Mouse (Mus musculus) liver, embryonic 11.5 days (tissue): ENCODE measurements around the gene Kctd2. TPM values are rescaled to one million over a fixed set of nuclear protein-coding genes. Genes with fewer than 3 reads are reported as not detected.
A peak's percentile ranks its signal among the peaks of the same experiment; 100 is the strongest.

Experiments
- ATAC-seq: fragments of 200-750 bp; cut with Nextera tagmentation; replicated peaks from 2 replicates; pipeline ENCODE4 v1.8.0; 2017; ENCODE audit warnings: moderate number of reproducible peaks, mild to moderate bottlenecking, moderate TSS enrichment, moderate library complexity; ENCODE audit not compliant: low FRiP score
- DNase-seq: peaks from one replicate; pipeline ENCODE4 v3.0.0-alpha.2; 2017; ENCODE audit warnings: low spot score
- H3K27ac ChIP-seq: fragments of 300-500 bp; sonication (generic); 2 replicates; pipeline ENCODE4 v1.5.1; 2014; ENCODE audit warnings: mild to moderate bottlenecking, low read depth, low read length, control low read depth
- H3K27me3 ChIP-seq: fragments of 300-500 bp; sonication (generic); replicated peaks from 2 replicates; pipeline ENCODE4 v1.6.1; 2014; ENCODE audit warnings: low read length, mixed read lengths; ENCODE audit not compliant: control insufficient read depth, insufficient read depth
- H3K36me3 ChIP-seq: fragments of 300-500 bp; sonication (generic); 2 replicates; pipeline ENCODE4 v1.6.1; 2014; ENCODE audit warnings: mild to moderate bottlenecking, low read length, moderate library complexity, mixed read lengths; ENCODE audit not compliant: control insufficient read depth, insufficient read depth
- H3K4me1 ChIP-seq: fragments of 300-500 bp; sonication (generic); replicated peaks from 2 replicates; pipeline ENCODE4 v1.6.1; 2014; ENCODE audit warnings: low read length, mixed read lengths; ENCODE audit not compliant: control insufficient read depth, insufficient read depth
- H3K4me2 ChIP-seq: fragments of 300-500 bp; sonication (generic); 2 replicates; pipeline ENCODE4 v1.6.1; 2014; ENCODE audit warnings: mild to moderate bottlenecking, control low read depth, moderate library complexity
- H3K4me3 ChIP-seq: fragments of 300-500 bp; sonication (generic); 2 replicates; pipeline ENCODE4 v1.5.1; 2014; ENCODE audit warnings: low read depth, low read length, control low read depth
- H3K9ac ChIP-seq: fragments of 300-500 bp; sonication (generic); 2 replicates; pipeline ENCODE4 v1.6.1; 2014; ENCODE audit warnings: low read depth, low read length, control low read depth
- H3K9me3 ChIP-seq: fragments of 300-500 bp; sonication (generic); 2 replicates; pipeline ENCODE4 v1.6.1; 2016; ENCODE audit warnings: low read length, inconsistent platforms, mixed read lengths; ENCODE audit not compliant: control insufficient read depth
- WGBS: fragments of 180-500 bp; shearing (Covaris S2); extraction: QIAGEN DNeasy Blood & Tissue Kit; methylation state at CpG from one replicate; pipeline ENCODE4 v1.1.7; 2014; 5-methylcytosine and 5-hydroxymethylcytosine counted together
- polyA plus RNA-seq: library from polyadenylated mRNA; unstranded; fragments of >200 nt; fragmentation: Nextera tagmentation; extraction: Ambion mirVana; gene quantifications from 2 replicates; pipeline ENCODE4 v1.2.1, GENCODE M21; 2014

Kctd2 gene
- polyA plus RNA-seq, 1 experiment from 2014 or later = 8.4 TPM

- Histone ChIP-seq H3K9ac (no peak overlapping the region), H3K4me1 (no peaks in the 10 kb centered on the region), H3K9me3 (no peaks in the 10 kb centered on the region), H3K36me3 (peaks cover 12% of the 10 kb centered on the region), H3K4me2 (no peak overlapping the region), H3K27ac (no peak overlapping the region; the same call in 1 of the 2 replicates), H3K27me3 (no peaks in the 10 kb centered on the region), H3K4me3 (no peak overlapping the region)
- ATAC-seq (peak; percentile 69), DNase-seq (peak; percentile 65)
- 41% methylated on average over 20 of the region's 20 CpGs for WGBS
These were observed 7.8 kb downstream of the Kctd2 start for GRCm38 (mm10) chr11:115427482-115428331.

GRCm38 (mm10) chr11:115429307-115429706 lies 9.4 kb downstream of the Kctd2 start:
- Histone ChIP-seq H3K27me3 (no peaks in the 10 kb centered on the region), H3K9ac (no peak overlapping the region), H3K4me3 (no peak overlapping the region), H3K36me3 (peaks cover 12% of the 10 kb centered on the region), H3K4me1 (no peaks in the 10 kb centered on the region), H3K27ac (no peak overlapping the region), H3K4me2 (no peak overlapping the region), H3K9me3 (no peaks in the 10 kb centered on the region)
- ATAC-seq = no peak
- DNase-seq = no peak
- WGBS = 85% methylated on average over 7 of the region's 7 CpGs

DNA sequence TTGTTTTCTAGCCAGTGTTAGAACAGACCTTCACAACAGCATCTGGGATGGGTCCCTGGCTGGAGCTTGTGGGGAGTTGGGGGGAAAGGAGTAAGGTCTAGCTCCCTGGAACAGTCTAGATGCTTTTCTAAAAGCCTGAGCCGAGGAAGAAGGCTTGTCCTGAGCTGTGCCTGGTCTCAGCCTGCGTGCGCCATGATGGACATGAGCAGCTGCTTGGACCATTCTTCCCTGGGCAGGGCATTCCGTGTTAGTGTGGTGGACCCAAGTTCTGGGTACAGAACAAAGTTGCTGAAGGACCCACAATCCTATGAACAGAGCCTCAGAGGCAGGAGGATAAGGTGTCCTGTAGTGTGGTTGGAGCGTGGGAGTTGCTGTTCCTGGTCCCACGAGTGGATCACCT lies 10.6 kb downstream of the Kctd2 start:
- Histone ChIP-seq H3K36me3 (peaks cover 10% of the 10 kb centered on the region), H3K9me3 (no peaks in the 10 kb centered on the region), H3K27me3 (peaks cover 3% of the 10 kb centered on the region; the same call in 1 of the 2 replicates), H3K4me3 (no peak overlapping the region), H3K4me1 (no peaks in the 10 kb centered on the region), H3K27ac (no peak overlapping the region), H3K4me2 (no peak overlapping the region), H3K9ac (no peak overlapping the region)
- ATAC-seq = no peak
- 93% methylated on average over 6 of the region's 6 CpGs for WGBS
- DNase-seq = no peak

GRCm38 (mm10) chr11:115432814-115433213 lies 12.9 kb downstream of the Kctd2 start:
- no peaks in the 10 kb centered on the region for H3K9me3 ChIP-seq
- peaks cover 11% of the 10 kb centered on the region for H3K27me3 ChIP-seq
- DNase-seq (no peak), ATAC-seq (no peak)
- WGBS = 63% methylated on average over 4 of the region's 4 CpGs
- peaks cover 8% of the 10 kb centered on the region for H3K36me3 ChIP-seq
- no peak overlapping the region for H3K9ac ChIP-seq
- H3K4me2 ChIP-seq = no peak overlapping the region
- H3K27ac ChIP-seq = no peak overlapping the region
- H3K4me3 ChIP-seq = no peak overlapping the region
- H3K4me1 ChIP-seq = no peaks in the 10 kb centered on the region

GRCm38 (mm10) chr11:115433342-115433741 lies 13.4 kb downstream of the Kctd2 start:
- ATAC-seq (no peak), DNase-seq (no peak)
- H3K9me3 ChIP-seq = no peaks in the 10 kb centered on the region
- WGBS = 81% methylated on average over 6 of the region's 6 CpGs
- peaks cover 11% of the 10 kb centered on the region for H3K27me3 ChIP-seq
- no peak overlapping the region for H3K27ac ChIP-seq
- H3K9ac ChIP-seq = no peak overlapping the region
- H3K4me1 ChIP-seq = no peaks in the 10 kb centered on the region
- peaks cover 8% of the 10 kb centered on the region for H3K36me3 ChIP-seq
- no peak overlapping the region for H3K4me2 ChIP-seq
- H3K4me3 ChIP-seq = no peak overlapping the region

DNA sequence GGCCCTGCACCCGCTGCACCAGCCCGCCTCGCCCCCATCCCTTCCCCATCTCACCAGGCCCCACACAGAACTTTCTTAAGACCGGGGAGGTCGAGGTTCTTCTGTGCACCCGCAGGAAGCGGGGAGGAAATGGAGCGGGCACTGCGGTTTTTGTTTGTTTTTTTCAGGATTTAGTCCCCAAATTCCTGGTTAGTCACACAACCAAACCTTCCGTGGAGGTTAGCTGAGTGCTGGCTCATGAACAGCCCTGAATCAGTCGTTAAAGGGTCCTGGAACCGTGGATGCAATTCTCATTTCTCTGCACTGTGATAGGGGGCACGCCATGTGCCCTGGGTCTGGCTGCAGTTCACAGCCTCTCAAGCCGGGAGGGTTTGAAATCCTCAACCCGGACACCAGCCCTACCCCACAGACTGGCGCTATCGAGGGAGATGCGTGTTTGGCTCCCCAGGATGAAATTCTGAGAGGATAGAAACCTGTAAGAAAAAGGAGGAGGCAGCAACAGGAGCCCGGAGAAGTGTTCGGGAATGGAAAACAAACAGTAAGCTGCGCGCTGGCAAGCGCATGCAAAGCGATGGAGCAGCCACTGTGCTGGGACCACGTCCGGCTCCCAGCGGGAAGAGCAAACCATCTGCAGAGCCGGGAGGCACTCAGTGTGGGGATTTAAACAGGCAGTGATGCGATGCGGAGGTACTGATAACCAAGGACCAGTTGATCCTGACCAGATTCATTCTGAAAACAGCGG lies 15.8 kb downstream of the Kctd2 start:
- peak; percentile 56 for DNase-seq
- H3K9ac ChIP-seq = 0 out of 2 replicates have a peak overlapping the region, but pooled peaks have one; percentile 31
- H3K27ac ChIP-seq = no peak overlapping the region
- ATAC-seq = no peak
- WGBS = 5% methylated on average over 31 of the region's 31 CpGs
- H3K27me3 ChIP-seq = peaks cover 11% of the 10 kb centered on the region
- H3K4me1 ChIP-seq = no peaks in the 10 kb centered on the region
- no peaks in the 10 kb centered on the region; the same call in 1 of the 2 replicates for H3K9me3 ChIP-seq
- peak overlapping the region; percentile 57 for H3K4me2 ChIP-seq
- H3K36me3 ChIP-seq = no peaks in the 10 kb centered on the region; the same call in 1 of the 2 replicates
- peak overlapping the region; percentile 24 for H3K4me3 ChIP-seq

GRCm38 (mm10) chr11:115437571-115438122 lies 17.7 kb downstream of the Kctd2 start:
- peaks cover 18% of the 10 kb centered on the region for H3K27me3 ChIP-seq
- ATAC-seq = no peak

GRCm38 (mm10) chr11:115439326-115439725 lies 19.4 kb downstream of the Kctd2 start:
- Histone ChIP-seq H3K36me3 (no peaks in the 10 kb centered on the region), H3K4me2 (no peak overlapping the region), H3K4me3 (no peak overlapping the region), H3K9me3 (no peaks in the 10 kb centered on the region; the same call in 1 of the 2 replicates), H3K27me3 (peaks cover 18% of the 10 kb centered on the region), H3K27ac (no peak overlapping the region), H3K9ac (no peak overlapping the region), H3K4me1 (no peaks in the 10 kb centered on the region)
- 77% methylated on average over 3 of the region's 3 CpGs for WGBS
- ATAC-seq = no peak
- no peak for DNase-seq

More at GRCm38 (mm10) chr11:115437571-115438122, 17.7 kb downstream of the Kctd2 start:
- DNase-seq = no peak
- no peaks in the 10 kb centered on the region for H3K4me1 ChIP-seq
- H3K27ac ChIP-seq = no peak overlapping the region
- no peak overlapping the region for H3K4me3 ChIP-seq
- no peak overlapping the region for H3K4me2 ChIP-seq
- H3K9ac ChIP-seq = no peak overlapping the region
- no peaks in the 10 kb centered on the region for H3K36me3 ChIP-seq
- 75% methylated on average over 5 of the region's 5 CpGs for WGBS
- no peaks in the 10 kb centered on the region; the same call in 1 of the 2 replicates for H3K9me3 ChIP-seq
